Mouse (Mus musculus) lung, postnatal 0 days (tissue): Measurements from ENCODE around the gene Asb13.

Experiments
- CTCF ChIP-seq: IDR thresholded peaks from 2 replicates; pipeline ENCODE4 v1.5.1; 2016; ENCODE audit warnings: antibody characterized with exemption, mild to moderate bottlenecking
- EP300 ChIP-seq: IDR thresholded peaks from 2 replicates; pipeline ENCODE4 v1.6.1; 2016; ENCODE audit warnings: antibody characterized with exemption, mild to moderate bottlenecking, control low read depth

DNA sequence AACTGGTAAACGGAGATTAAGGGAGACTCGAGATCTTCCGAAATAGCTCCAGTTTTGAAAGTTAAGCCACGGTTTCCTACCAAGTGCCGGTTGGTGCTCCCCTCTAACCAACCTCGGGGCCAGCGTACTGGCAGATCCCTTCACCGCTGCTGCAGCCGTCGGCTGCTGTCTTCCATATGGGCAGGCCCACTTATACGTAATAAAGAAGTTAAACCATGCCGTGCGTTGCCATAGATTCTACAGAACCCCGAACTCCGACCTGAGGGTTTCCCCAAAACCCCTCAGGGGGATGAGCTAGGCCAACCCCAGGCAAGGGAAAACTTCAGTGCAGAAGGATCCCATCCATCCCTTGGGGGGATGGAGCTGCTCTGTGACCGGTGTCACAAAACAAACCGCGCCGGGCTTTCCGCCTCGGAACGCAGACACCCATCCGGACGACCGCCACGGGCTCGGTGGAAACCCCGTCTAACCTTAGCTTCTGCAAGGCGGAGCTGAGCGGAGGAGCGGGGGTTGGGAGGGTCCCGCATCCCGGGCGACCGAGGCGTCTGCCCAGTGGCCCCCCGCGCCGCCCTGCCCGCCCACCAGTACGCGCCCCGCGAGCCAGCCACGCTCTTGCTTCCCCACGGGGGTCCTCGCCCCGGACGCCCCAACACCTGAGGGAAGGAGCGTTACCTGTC is 23.6 kb upstream of the Asb13 start:
- TF ChIP-seq CTCF (no peak), EP300 (no peak)
